Mouse (Mus musculus): ENCODE measurements at regions not wholly inside any gene's neighbourhood (a gene's known extent, or its start where the extent isn't known, plus 50 kb on each side); places are given as distances from the start of the nearest gene placed in this dataset.

- TF ChIP-seq CTCF (IDR thresholded peaks at IDR 0.05; ENCODE audit: extremely low read depth, insufficient read depth, low read length) (no peak), POLR2A (IDR thresholded peaks at IDR 0.05; ENCODE audit: extremely low read depth, insufficient read depth, low read length) (no peak)
These were observed 172.2 kb downstream of the Spata18 start for GRCm38 (mm10) chr5:73823421-73823820.
